Mouse (Mus musculus) layer of hippocampus, adult 9-10 months (tissue): ENCODE data around the gene Morn5.

Experiments
- DNase-seq: peaks from one replicate; pipeline ENCODE4 v3.0.0; 2022; ENCODE audit warnings: low spot score

Gene Morn5

DNA sequence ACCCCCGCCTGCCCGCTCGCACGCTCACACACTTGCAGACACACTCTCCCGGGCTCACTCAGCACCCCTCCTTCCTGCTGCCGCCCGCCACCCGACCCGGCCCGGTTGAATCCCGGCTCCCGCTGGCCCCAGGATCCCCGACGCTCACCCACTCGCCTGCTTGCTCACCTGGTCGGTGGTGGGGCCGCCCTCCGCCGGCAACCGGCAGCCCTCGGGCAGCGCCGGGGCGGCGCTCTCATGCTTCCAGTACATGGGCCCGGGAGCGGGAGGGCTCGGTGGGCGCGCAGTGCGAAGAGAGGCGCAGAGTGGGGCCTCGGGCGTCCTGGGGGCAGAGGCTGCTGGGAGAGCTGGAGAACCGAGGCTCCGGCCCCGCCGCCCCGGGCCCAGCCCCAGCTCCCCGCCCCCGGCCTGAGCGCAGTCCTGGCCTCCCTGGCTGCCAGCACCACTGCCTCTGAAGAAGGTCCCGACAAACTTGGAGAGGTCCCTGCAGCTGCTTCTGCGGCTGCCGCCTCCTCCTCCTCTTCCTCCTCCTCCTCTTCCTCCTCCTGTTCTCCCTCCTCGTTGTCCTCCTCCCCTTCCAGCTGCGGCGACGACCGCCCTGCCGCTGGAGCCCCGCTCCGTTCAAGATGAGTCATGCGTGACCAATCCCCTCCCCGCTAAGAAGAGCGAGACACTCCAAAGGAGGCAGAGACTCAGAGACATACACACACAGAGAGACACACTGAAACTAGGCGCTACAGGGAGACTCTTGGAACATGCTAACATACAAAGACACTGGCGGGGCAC is 55.9 kb downstream of the Morn5 start, which contains the start of gene Lhx6:
Lhx6 (minus strand) TSS at position 453 of the 786 bp plus-strand sequence.
- DNase-seq = no peak

DNA sequence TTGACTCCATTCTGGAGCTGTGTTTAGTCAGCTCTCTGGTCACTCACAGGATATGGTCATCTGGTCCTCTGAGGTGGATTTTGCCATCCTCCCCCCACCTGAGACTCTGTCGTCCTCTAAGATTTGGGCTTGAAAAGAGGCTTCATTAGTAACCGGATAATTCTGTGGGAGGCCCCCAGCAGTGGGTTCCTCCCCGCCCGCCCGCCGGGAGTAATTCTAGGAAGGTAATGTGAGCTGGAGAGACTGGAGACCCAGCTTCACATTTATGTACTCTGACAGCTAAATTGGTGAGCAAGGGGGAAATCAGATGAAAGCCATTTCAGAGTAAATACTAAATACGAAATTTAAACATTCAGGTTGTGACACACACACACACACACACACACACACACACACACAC is 59.4 kb downstream of the Morn5 start:
- no peak for DNase-seq

DNA sequence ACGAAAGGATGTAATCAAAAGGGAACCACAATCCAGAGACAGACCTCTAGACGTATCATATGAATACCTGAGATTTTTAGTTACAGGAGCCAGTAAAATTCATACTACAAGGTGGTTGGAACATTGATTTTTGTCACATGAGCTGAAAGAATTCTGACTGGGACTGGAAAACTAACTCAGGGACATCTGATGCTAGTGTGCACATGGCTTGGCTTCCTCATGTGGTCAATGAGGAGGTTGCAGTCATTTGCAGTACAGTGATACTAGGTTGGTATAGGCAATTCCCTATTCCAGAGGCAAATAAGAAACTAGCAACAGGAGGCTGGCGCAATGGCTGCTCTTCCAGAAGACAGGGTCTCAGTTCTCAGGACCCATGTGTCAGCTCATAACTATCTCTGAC is 63.4 kb downstream of the Morn5 start:
- DNase-seq = no peak

GRCm38 (mm10) chr2:36126795-36127429 is 77.7 kb downstream of the Morn5 start:
- no peak for DNase-seq

DNA sequence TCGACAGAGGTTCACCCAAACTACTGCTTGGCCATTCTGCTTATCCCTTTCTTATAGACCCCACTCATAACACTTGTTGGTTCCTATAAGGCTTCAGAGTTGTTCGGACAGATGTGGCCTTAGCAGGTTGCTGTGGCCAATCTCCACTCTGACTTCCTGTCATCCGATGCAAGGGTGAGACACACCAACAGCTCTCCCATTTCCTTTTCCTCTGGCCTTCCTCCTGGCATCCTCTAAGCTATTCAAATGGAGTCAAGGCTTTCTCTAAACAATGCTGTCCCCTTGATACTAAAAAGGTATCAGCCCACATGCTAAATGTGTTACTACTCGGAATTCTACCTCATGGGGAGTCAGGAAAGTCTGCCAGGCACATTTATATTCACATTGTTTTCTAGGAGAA is 78.7 kb downstream of the Morn5 start:
- DNase-seq = no peak

GRCm38 (mm10) chr2:36129051-36129450 is 79.8 kb downstream of the Morn5 start:
- DNase-seq = no peak
